Mouse (Mus musculus) ovary, postnatal 14 days (tissue): ENCODE results near the gene Chrnb2.
A peak's percentile ranks its signal among the peaks of the same experiment; 100 is the strongest.

Experiments used
- DNase-seq: peaks from one replicate; pipeline ENCODE4 v3.0.0; 2022; ENCODE audit warnings: low spot score

Gene Chrnb2

GRCm38 (mm10) chr3:89776001-89776400, 11.6 kb upstream of the Chrnb2 start:
- no peak for DNase-seq

GRCm38 (mm10) chr3:89774236-89774960, 10.0 kb upstream of the Chrnb2 start:
- DNase-seq = no peak

GRCm38 (mm10) chr3:89773740-89774211, 9.3 kb upstream of the Chrnb2 start:
- peak; percentile 29 for DNase-seq

GRCm38 (mm10) chr3:89772968-89773709, 8.7 kb upstream of the Chrnb2 start, which contains the start of gene Ube2q1:
TSS of gene Ube2q1 (plus strand) at chr3:89773616.
- DNase-seq = peak; percentile 91

- peak; percentile 81 for DNase-seq
Observed at GRCm38 (mm10) chr3:89772588-89772967, 8.1 kb upstream of the Chrnb2 start.

GRCm38 (mm10) chr3:89770425-89771002, 6.1 kb upstream of the Chrnb2 start:
- DNase-seq = no peak

- no peak for DNase-seq
Observed at GRCm38 (mm10) chr3:89769584-89769983, 5.2 kb upstream of the Chrnb2 start.

- DNase-seq = no peak
Observed at GRCm38 (mm10) chr3:89759786-89760185, 4.6 kb downstream of the Chrnb2 start.

- no peak for DNase-seq
Observed at GRCm38 (mm10) chr3:89757851-89758250, 6.6 kb downstream of the Chrnb2 start.

GRCm38 (mm10) chr3:89755283-89755682, 9.1 kb downstream of the Chrnb2 start:
- DNase-seq = no peak

GRCm38 (mm10) chr3:89752307-89752706, 12.1 kb downstream of the Chrnb2 start:
- DNase-seq = no peak

GRCm38 (mm10) chr3:89738509-89738908, 25.9 kb downstream of the Chrnb2 start:
- DNase-seq = no peak

GRCm38 (mm10) chr3:89732091-89732490, 32.3 kb downstream of the Chrnb2 start:
- no peak for DNase-seq

GRCm38 (mm10) chr3:89730350-89731331, 33.8 kb downstream of the Chrnb2 start:
- peak; percentile 65 for DNase-seq

- DNase-seq = no peak
Observed at GRCm38 (mm10) chr3:89728848-89729247, 35.6 kb downstream of the Chrnb2 start.

GRCm38 (mm10) chr3:89727028-89727427, 37.4 kb downstream of the Chrnb2 start:
- peak; percentile 42 for DNase-seq

- no peak for DNase-seq
Observed at GRCm38 (mm10) chr3:89723400-89724084, 40.9 kb downstream of the Chrnb2 start.

- DNase-seq = no peak
Observed at GRCm38 (mm10) chr3:89722032-89722431, 42.4 kb downstream of the Chrnb2 start.

- DNase-seq = no peak
Observed at GRCm38 (mm10) chr3:89715967-89716256, 48.5 kb downstream of the Chrnb2 start.

- no peak for DNase-seq
Observed at GRCm38 (mm10) chr3:89715207-89715966, 49.0 kb downstream of the Chrnb2 start.
